Mouse (Mus musculus) intestine, postnatal 0 days (tissue): ENCODE results near the gene Pfdn2. TPM values are rescaled to one million over a fixed set of nuclear protein-coding genes. Genes with fewer than 3 reads are reported as not detected.
"Not testable (repeated sequence)": the region's sequence is repeated elsewhere in the genome, so short reads cannot be mapped to it uniquely, and the experiment has no call there.

Experiments used
- ATAC-seq: fragments of 200-750 bp; cut with Nextera tagmentation; 2 replicates; pipeline ENCODE4 v1.8.0; 2017; ENCODE audit warnings: mild to moderate bottlenecking, moderate TSS enrichment, moderate library complexity
- H3K27ac ChIP-seq: fragments of 300-500 bp; sonication (generic); 2 replicates; pipeline ENCODE4 v1.5.1; 2014; ENCODE audit warnings: mild to moderate bottlenecking, low read depth, low read length, moderate library complexity
- H3K27me3 ChIP-seq: fragments of 300-500 bp; sonication (generic); replicated peaks from 2 replicates; pipeline ENCODE4 v1.6.1; 2014; ENCODE audit warnings: low read length, mixed read lengths; ENCODE audit not compliant: control insufficient read depth, insufficient read depth
- H3K36me3 ChIP-seq: fragments of 300-500 bp; sonication (generic); 2 replicates; pipeline ENCODE4 v1.6.1; 2014; ENCODE audit warnings: mild to moderate bottlenecking, moderate library complexity; ENCODE audit not compliant: control insufficient read depth, insufficient read depth
- H3K4me1 ChIP-seq: fragments of 300-500 bp; sonication (generic); replicated peaks from 2 replicates; pipeline ENCODE4 v1.6.1; 2014; ENCODE audit warnings: antibody characterized with exemption, low read length, mixed read lengths; ENCODE audit not compliant: control insufficient read depth, insufficient read depth
- H3K4me2 ChIP-seq: fragments of 300-500 bp; sonication (generic); replicated peaks from 2 replicates; pipeline ENCODE4 v1.6.1; 2014; ENCODE audit warnings: low read depth, mild to moderate bottlenecking, moderate library complexity
- H3K4me3 ChIP-seq: fragments of 300-500 bp; sonication (generic); 2 replicates; pipeline ENCODE4 v1.5.1; 2014; ENCODE audit warnings: low read depth, low read length
- H3K9ac ChIP-seq: fragments of 300-500 bp; sonication (generic); 2 replicates; pipeline ENCODE4 v1.6.1; 2014; ENCODE audit warnings: mild to moderate bottlenecking, low read depth, low read length
- H3K9me3 ChIP-seq: fragments of 300-500 bp; sonication (generic); 2 replicates; pipeline ENCODE4 v1.6.1; 2016; ENCODE audit warnings: mixed run types; ENCODE audit not compliant: control insufficient read depth
- CTCF ChIP-seq: sonication (generic); IDR thresholded peaks from 2 replicates; pipeline ENCODE4 v1.5.1; 2016; ENCODE audit warnings: low read depth, mild to moderate bottlenecking, control low read depth, antibody characterized with exemption, moderate library complexity
- WGBS: fragments of 180-500 bp; shearing (Covaris S2); extraction: QIAGEN DNeasy Blood & Tissue Kit; methylation state at CpG from one replicate; pipeline ENCODE4 v1.1.7; 2014; 5-methylcytosine and 5-hydroxymethylcytosine counted together
- polyA plus RNA-seq: library from polyadenylated mRNA; unstranded; fragments of >200 nt; fragmentation: Nextera tagmentation; extraction: Ambion mirVana; gene quantifications from 2 replicates; pipeline ENCODE4 v1.2.1, GENCODE M21; 2015

The Pfdn2 gene
- polyA plus RNA-seq, 1 experiment from 2014 or later, result 69.5 TPM

- no peak overlapping the region for H3K27ac ChIP-seq
- TF ChIP-seq CTCF, result peak; percentile 77
- no peaks in the 10 kb centered on the region for H3K36me3 ChIP-seq
- no peak for ATAC-seq
- no peak overlapping the region for H3K4me2 ChIP-seq
- no peaks in the 10 kb centered on the region for H3K27me3 ChIP-seq
- no peak overlapping the region for H3K4me3 ChIP-seq
- no peaks in the 10 kb centered on the region for H3K4me1 ChIP-seq
- H3K9me3 ChIP-seq, result no peaks in the 10 kb centered on the region
- H3K9ac ChIP-seq, result no peak overlapping the region
Observed at GRCm38 (mm10) chr1:171321415-171321814, 24.1 kb upstream of the Pfdn2 start.

GRCm38 (mm10) chr1:171322012-171322411 lies 23.5 kb upstream of the Pfdn2 start:
- WGBS, result 75% methylated on average over 1 of the region's 1 CpGs
- ATAC-seq, result peak; percentile 44

GRCm38 (mm10) chr1:171325571-171325970 lies 19.9 kb upstream of the Pfdn2 start:
- no peak overlapping the region for H3K27ac ChIP-seq
- 63% methylated on average over 2 of the region's 2 CpGs for WGBS
- no peaks in the 10 kb centered on the region for H3K36me3 ChIP-seq
- H3K27me3 ChIP-seq, result no peaks in the 10 kb centered on the region
- H3K4me3 ChIP-seq, result no peak overlapping the region
- TF ChIP-seq CTCF, result no peak
- H3K9ac ChIP-seq, result no peak overlapping the region
- H3K4me2 ChIP-seq, result no peak overlapping the region
- no peaks in the 10 kb centered on the region for H3K9me3 ChIP-seq
- ATAC-seq, result no peak
- 0 out of 2 replicates have a peak, but pooled peaks cover 5% of the 10 kb centered on the region for H3K4me1 ChIP-seq

More at GRCm38 (mm10) chr1:171322012-171322411, 23.5 kb upstream of the Pfdn2 start:
- Histone ChIP-seq H3K27me3 (no peaks in the 10 kb centered on the region), H3K4me1 (no peaks in the 10 kb centered on the region), H3K9ac (no peak overlapping the region), H3K27ac (no peak overlapping the region), H3K36me3 (no peaks in the 10 kb centered on the region), H3K9me3 (no peaks in the 10 kb centered on the region), H3K4me2 (no peak overlapping the region), H3K4me3 (no peak overlapping the region)
- no peak for TF ChIP-seq CTCF

GRCm38 (mm10) chr1:171326588-171326987 lies 18.9 kb upstream of the Pfdn2 start:
- not testable (repeated sequence) for ATAC-seq, H3K4me3 ChIP-seq, H3K9me3 ChIP-seq, H3K4me2 ChIP-seq, H3K36me3 ChIP-seq, H3K27ac ChIP-seq, H3K27me3 ChIP-seq, H3K9ac ChIP-seq, H3K4me1 ChIP-seq
- 89% methylated on average over 4 of the region's 4 CpGs for WGBS

GRCm38 (mm10) chr1:171328244-171328643 lies 17.2 kb upstream of the Pfdn2 start:
- Histone ChIP-seq H3K27me3 (no peaks in the 10 kb centered on the region), H3K4me1 (0 out of 2 replicates have a peak, but pooled peaks cover 7% of the 10 kb centered on the region), H3K4me3 (peak overlapping the region; percentile 88), H3K27ac (peak overlapping the region; percentile 99), H3K9ac (peak overlapping the region; percentile 95), H3K36me3 (no peaks in the 10 kb centered on the region), H3K9me3 (no peaks in the 10 kb centered on the region), H3K4me2 (peak overlapping the region; percentile 82)
- WGBS, result 18% methylated on average over 9 of the region's 9 CpGs
- TF ChIP-seq CTCF, result no peak
- ATAC-seq, result no peak

GRCm38 (mm10) chr1:171328839-171329432 lies 16.5 kb upstream of the Pfdn2 start, which contains the start of gene Dedd:
Gene Dedd (plus strand): TSS chr1:171329145.
- Histone ChIP-seq H3K36me3 (no peaks in the 10 kb centered on the region), H3K4me3 (peak within 1 kb of the TSS; percentile 88), H3K27ac (peak within 1 kb of the TSS; percentile 99), H3K9me3 (no peaks in the 10 kb centered on the region), H3K27me3 (no peaks in the 10 kb centered on the region), H3K4me1 (0 out of 2 replicates have a peak, but pooled peaks cover 7% of the 10 kb centered on the region), H3K4me2 (peak within 1 kb of the TSS; percentile 82), H3K9ac (peak within 1 kb of the TSS; percentile 95)
- WGBS, result under 1% methylated on average over 47 of the region's 48 CpGs
- peak; percentile 49 for TF ChIP-seq CTCF
- peak; percentile 92 for ATAC-seq
